Mouse (Mus musculus) embryonic facial prominence, embryonic 13.5 days (tissue): ENCODE measurements around the gene Nwd1. TPM values are rescaled to one million over a fixed set of nuclear protein-coding genes. Genes with fewer than 3 reads are reported as not detected.

ENCODE experiments used
- microRNA-seq: library from miRNA; unstranded; fragments of <30 nt; microRNA quantifications from one replicate; pipeline ENCODE4, GENCODE M21; 2016
- polyA plus RNA-seq: library from polyadenylated mRNA; unstranded; fragments of >200 nt; fragmentation: Nextera tagmentation; extraction: Ambion mirVana; gene quantifications from 2 replicates; pipeline ENCODE4 v1.2.1, GENCODE M21; 2015

Nwd1 gene
- polyA plus RNA-seq, 1 experiment from 2014 or later: 0.10 TPM

Small RNAs within 50 kb of the gene (microRNA-seq; reads per million reads assigned to microRNA genes)
- gene Gm26237: not detected

Other genes with a start within 250 kb of the Nwd1 start
- gene Eps15l1, start 225.3 kb upstream of the Nwd1 start, polyA plus RNA-seq: 65.1 and 66.9 TPM in 2 replicates
- gene Calr3, start 202.8 kb upstream of the Nwd1 start, polyA plus RNA-seq: 1.1 and 1.8 TPM in 2 replicates
- 18.5 and 19.9 TPM in 2 replicates for gene 1700030K09Rik, start 202.8 kb upstream of the Nwd1 start, polyA plus RNA-seq
- gene Cherp, start 171.5 kb upstream of the Nwd1 start, polyA plus RNA-seq: 70.7 and 74.0 TPM in 2 replicates
- gene Slc35e1, start 154.1 kb upstream of the Nwd1 start, polyA plus RNA-seq: 15.4 and 19.6 TPM in 2 replicates
- gene Med26, start 98.4 kb upstream of the Nwd1 start, polyA plus RNA-seq: 20.1 and 20.4 TPM in 2 replicates
- 116 and 123 TPM in 2 replicates for gene Smim7, start 75.6 kb upstream of the Nwd1 start, polyA plus RNA-seq
- 14.5 and 15.3 TPM in 2 replicates for gene Tmem38a, start 74.7 kb upstream of the Nwd1 start, polyA plus RNA-seq
- 181 and 193 TPM in 2 replicates for gene Sin3b, start 76.6 kb downstream of the Nwd1 start, polyA plus RNA-seq
- 1.3 and 1.6 TPM in 2 replicates for gene F2rl3, start 115.2 kb downstream of the Nwd1 start, polyA plus RNA-seq